ENCODE assay signal across 8 mouse cellular contexts in genomic region chr19:5388011-5388441, GRCm38 (mm10). TPM values are rescaled to one million over a fixed set of nuclear protein-coding genes. Genes with fewer than 3 reads are reported as not detected.
DNase-seq lines count a peak whose midpoint lies in the region; ATAC-seq and TF ChIP-seq lines count a peak whose summit lies in the region.

No protein-coding gene starts in this region.

- H3K9ac ChIP-seq in heart, embryonic 14.5 days (ENCODE audit: low read length) = peak overlapping the region; percentile 89
- peak overlapping the region; percentile 91 for H3K9ac ChIP-seq in liver, adult 2 months (ENCODE audit: low read depth, low read length)
- peak overlapping the region; percentile 94 for H3K9ac ChIP-seq in stomach, embryonic 16.5 days (ENCODE audit: low read length)

- ATAC-seq in heart, embryonic 14.5 days (ENCODE audit: insufficient number of reproducible peaks, insufficient read depth, low FRiP score, low read depth) = 0 out of 2 replicates have a peak, but pooled peaks have one; percentile 36
- peak; percentile 26; the same call in 1 of the 2 replicates for ATAC-seq in stomach, embryonic 16.5 days (ENCODE audit: insufficient read depth, low FRiP score)

- no peaks in the 10 kb centered on the region for H3K27me3 ChIP-seq in heart, embryonic 14.5 days (ENCODE audit: control insufficient read depth, insufficient read depth, low read length)
- H3K27me3 ChIP-seq in liver, adult 2 months (ENCODE audit: control insufficient read depth, insufficient read depth, low read length) = no peaks in the 10 kb centered on the region
- H3K27me3 ChIP-seq in stomach, embryonic 16.5 days (ENCODE audit: control insufficient read depth, insufficient read depth, low read length) = no peaks in the 10 kb centered on the region

- peak overlapping the region; percentile 94 for H3K27ac ChIP-seq in gastrocnemius, adult 2 months
- H3K27ac ChIP-seq in heart, embryonic 14.5 days (replicated peaks in 1 of 2; ENCODE audit: control insufficient read depth in 1 of 2, insufficient read depth in 1 of 2, low read depth in 2 of 2, low read length in 2 of 2) = peak overlapping the region; percentile 15 to 81; a peak in 3 of 4 replicates
- H3K27ac ChIP-seq in liver, adult 2 months (replicated peaks; ENCODE audit: insufficient read depth, low read depth, low read length) = peak overlapping the region; percentile 54; the same call in 1 of the 2 replicates
- peak overlapping the region; percentile 90 for H3K27ac ChIP-seq in stomach, embryonic 16.5 days (ENCODE audit: low read length)

- H3K4me1 ChIP-seq in heart, embryonic 14.5 days (ENCODE audit: control insufficient read depth in 2 of 2, insufficient read depth in 2 of 2, low read length in 2 of 2) = peaks cover 19 to 33% of the 10 kb centered on the region in 2 experiments
- H3K4me1 ChIP-seq in liver, adult 2 months (ENCODE audit: control insufficient read depth, insufficient read depth, low read length) = peaks cover 10% of the 10 kb centered on the region
- H3K4me1 ChIP-seq in stomach, embryonic 16.5 days (ENCODE audit: control insufficient read depth, insufficient read depth, low read length) = peaks cover 31% of the 10 kb centered on the region; the same call in 1 of the 2 replicates

- DNase-seq in gastrocnemius, adult 2 months = peak; percentile 47
- no peak for DNase-seq in gastrocnemius, postnatal 36 days
- peak; percentile 27 for DNase-seq in urinary bladder, postnatal 14 days (ENCODE audit: low spot score)
- DNase-seq in urinary bladder, postnatal 25 days (ENCODE audit: low spot score) = no peak
- DNase-seq in liver, adult 2 months (ENCODE audit: extremely low read depth, low read depth, low spot score) = no peak
- no peak for DNase-seq in spleen, adult 12 weeks (ENCODE audit: low spot score)

- intact Hi-C loops in gastrocnemius, adult 2 months (cut with DNase I) = loop anchor here (1.0 kb wide), 1 partner anchor 22 kb away; the partner anchor contains the start of gene Eif1ad
- intact Hi-C loops in gastrocnemius, postnatal 36 days (cut with DNase I) = loop anchor here (1.0 kb wide), 1 partner anchor 22 kb away; the partner anchor contains the start of gene Eif1ad

- peak overlapping the region; percentile 86 for H3K4me3 ChIP-seq in gastrocnemius, adult 2 months
- H3K4me3 ChIP-seq in heart, embryonic 14.5 days (ENCODE audit: control insufficient read depth in 1 of 2, insufficient read depth in 1 of 2, low read depth in 1 of 2, low read length in 2 of 2) = peak overlapping the region; percentile 85 to 92
- peak overlapping the region; percentile 86 for H3K4me3 ChIP-seq in liver, adult 2 months (ENCODE audit: insufficient read depth, low read depth, low read length)
- H3K4me3 ChIP-seq in stomach, embryonic 16.5 days (replicated peaks; ENCODE audit: low read length) = peak overlapping the region; percentile 98

- H3K79me2 ChIP-seq in liver, adult 2 months (ENCODE audit: control insufficient read depth, insufficient read depth, low read length) = peaks cover 16% of the 10 kb centered on the region

- TF ChIP-seq CTCF in gastrocnemius, adult 2 months (IDR thresholded peaks at IDR 0.05) = no peak
- TF ChIP-seq CTCF in liver, adult 2 months (IDR thresholded peaks at IDR 0.05; ENCODE audit: low read depth, low read length) = no peak

- peak overlapping the region; percentile 84 for H3K4me2 ChIP-seq in heart, embryonic 14.5 days (ENCODE audit: low read length)
- H3K4me2 ChIP-seq in stomach, embryonic 16.5 days (ENCODE audit: low read depth, low read length) = peak overlapping the region; percentile 72

- no peaks in the 10 kb centered on the region for H3K9me3 ChIP-seq in heart, embryonic 14.5 days (ENCODE audit: control insufficient read depth, low read length)
- H3K9me3 ChIP-seq in stomach, embryonic 16.5 days (replicated peaks; ENCODE audit: control insufficient read depth, low read length) = no peaks in the 10 kb centered on the region

- peaks cover 28% of the 10 kb centered on the region for H3K36me3 ChIP-seq in heart, embryonic 14.5 days (ENCODE audit: control insufficient read depth, insufficient read depth, low read length)
- no peaks in the 10 kb centered on the region for H3K36me3 ChIP-seq in liver, adult 2 months (ENCODE audit: control insufficient read depth, insufficient read depth, low read length)
- peaks cover 18% of the 10 kb centered on the region for H3K36me3 ChIP-seq in stomach, embryonic 16.5 days (ENCODE audit: control insufficient read depth, insufficient read depth, low read length)

- WGBS in heart, embryonic 14.5 days = under 1% methylated on average over 43 of the region's 43 CpGs
- WGBS in liver, adult 2 months = under 1% methylated on average over 38 of the region's 43 CpGs
- WGBS in stomach, embryonic 16.5 days = under 1% methylated on average over 41 of the region's 43 CpGs

- TF ChIP-seq POLR2A in liver, adult 2 months (IDR thresholded peaks at IDR 0.05; ENCODE audit: extremely low read depth, insufficient read depth, low read length) = no peak

RNA-seq across cellular contexts. Expression of gene Sart1, which starts 0.5 kb away (rescaled TPM):
- 10 to 100 TPM; 40.1 to 50.3 TPM for total RNA-seq in gastrocnemius, adult 2 months (2021)
- 10 to 100 TPM; 34.3 to 38.0 TPM for total RNA-seq in gastrocnemius, postnatal 36 days (2021)
- 39.5 and 39.6 TPM in 2 replicates for polyA plus RNA-seq in heart, embryonic 14.5 days (2014; fragmentation: Nextera tagmentation; extraction: Ambion mirVana)
- total RNA-seq in liver, adult 2 months (2014; rRNA removed) = 17.5 and 23.2 TPM in 2 replicates
- polyA plus RNA-seq in liver, adult 2 months (2012; rRNA removed) = 8.3 TPM in 2 replicates
- 54.1 and 56.4 TPM in 2 replicates for polyA plus RNA-seq in stomach, embryonic 16.5 days (2015; fragmentation: Nextera tagmentation; extraction: Ambion mirVana)

RNA-seq across cellular contexts. Expression of gene Tsga10ip, which starts 14.3 kb away (rescaled TPM):
- 1 to 10 TPM; 1.3 to 2.7 TPM for total RNA-seq in gastrocnemius, adult 2 months (2021)
- under 1 TPM; 0.52 to 0.64 TPM for total RNA-seq in gastrocnemius, postnatal 36 days (2021)
- 1.6 and 3.0 TPM in 2 replicates for polyA plus RNA-seq in heart, embryonic 14.5 days (2014; fragmentation: Nextera tagmentation; extraction: Ambion mirVana)
- not detected in 2 replicates for total RNA-seq in liver, adult 2 months (2014; rRNA removed)
- 0.41 TPM in 1 of 2 replicates, not detected in the other for polyA plus RNA-seq in liver, adult 2 months (2012; rRNA removed)
- 7.2 and 8.9 TPM in 2 replicates for polyA plus RNA-seq in stomach, embryonic 16.5 days (2015; fragmentation: Nextera tagmentation; extraction: Ambion mirVana)

RNA-seq across cellular contexts. Expression of gene Banf1, which starts 21.1 kb away (rescaled TPM):
- 100 to 1,000 TPM; 122 to 144 TPM for total RNA-seq in gastrocnemius, adult 2 months (2021)
- 100 to 1,000 TPM; 116 to 124 TPM for total RNA-seq in gastrocnemius, postnatal 36 days (2021)
- polyA plus RNA-seq in heart, embryonic 14.5 days (2014; fragmentation: Nextera tagmentation; extraction: Ambion mirVana) = 453 and 486 TPM in 2 replicates
- 20.2 and 21.5 TPM in 2 replicates for total RNA-seq in liver, adult 2 months (2014; rRNA removed)
- 68.5 and 71.2 TPM in 2 replicates for polyA plus RNA-seq in liver, adult 2 months (2012; rRNA removed)
- 377 and 400 TPM in 2 replicates for polyA plus RNA-seq in stomach, embryonic 16.5 days (2015; fragmentation: Nextera tagmentation; extraction: Ambion mirVana)

RNA-seq across cellular contexts. Expression of gene Eif1ad, which starts 21.5 kb away (rescaled TPM):
- 10 to 100 TPM; 15.7 to 17.9 TPM for total RNA-seq in gastrocnemius, adult 2 months (2021)
- 10 to 100 TPM; 12.6 to 13.6 TPM for total RNA-seq in gastrocnemius, postnatal 36 days (2021)
- polyA plus RNA-seq in heart, embryonic 14.5 days (2014; fragmentation: Nextera tagmentation; extraction: Ambion mirVana) = 37.4 and 42.1 TPM in 2 replicates
- total RNA-seq in liver, adult 2 months (2014; rRNA removed) = 12.7 and 14.0 TPM in 2 replicates
- 23.9 and 25.9 TPM in 2 replicates for polyA plus RNA-seq in liver, adult 2 months (2012; rRNA removed)
- polyA plus RNA-seq in stomach, embryonic 16.5 days (2015; fragmentation: Nextera tagmentation; extraction: Ambion mirVana) = 45.8 and 52.1 TPM in 2 replicates

RNA-seq across cellular contexts. Expression of gene Drap1, which starts 36.8 kb away (rescaled TPM):
- total RNA-seq in gastrocnemius, adult 2 months (2021) = 100 to 1,000 TPM; 503 to 688 TPM
- total RNA-seq in gastrocnemius, postnatal 36 days (2021) = 100 to 1,000 TPM; 531 to 582 TPM
- 154 and 178 TPM in 2 replicates for polyA plus RNA-seq in heart, embryonic 14.5 days (2014; fragmentation: Nextera tagmentation; extraction: Ambion mirVana)
- total RNA-seq in liver, adult 2 months (2014; rRNA removed) = 67.4 and 80.5 TPM in 2 replicates
- polyA plus RNA-seq in liver, adult 2 months (2012; rRNA removed) = 57.1 and 59.2 TPM in 2 replicates
- 203 and 207 TPM in 2 replicates for polyA plus RNA-seq in stomach, embryonic 16.5 days (2015; fragmentation: Nextera tagmentation; extraction: Ambion mirVana)

Comparison
In these comparisons a context has a peak if more than half of its experiments do, and no peak if none do; other contexts are left out.
1. DNase-seq: peak in gastrocnemius, adult 2 months (single experiment) and urinary bladder, postnatal 14 days (single experiment); none in gastrocnemius, postnatal 36 days (0 of 2), urinary bladder, postnatal 25 days (single experiment), liver, adult 2 months (single experiment) and spleen, adult 12 weeks (single experiment).
2. Peak in every context shown above with its lines, with median percentiles within 50 percentile points of each other: H3K27ac ChIP-seq, H3K4me3 ChIP-seq and H3K9ac ChIP-seq.